Mouse (Mus musculus) megakaryocyte, embryonic 14.5 days (primary cell): ENCODE data around the gene Pla2g4e.

Experiments used
- FLI1 ChIP-seq: IDR thresholded peaks from 2 replicates; pipeline ENCODE4 v1.6.1; 2012; ENCODE audit warnings: low read length, inconsistent platforms, mixed read lengths
- GATA1 ChIP-seq: IDR thresholded peaks from 3 replicates; pipeline ENCODE4 v1.6.1; 2012; ENCODE audit warnings: mixed read lengths, low read length, inconsistent platforms, borderline replicate concordance

DNA sequence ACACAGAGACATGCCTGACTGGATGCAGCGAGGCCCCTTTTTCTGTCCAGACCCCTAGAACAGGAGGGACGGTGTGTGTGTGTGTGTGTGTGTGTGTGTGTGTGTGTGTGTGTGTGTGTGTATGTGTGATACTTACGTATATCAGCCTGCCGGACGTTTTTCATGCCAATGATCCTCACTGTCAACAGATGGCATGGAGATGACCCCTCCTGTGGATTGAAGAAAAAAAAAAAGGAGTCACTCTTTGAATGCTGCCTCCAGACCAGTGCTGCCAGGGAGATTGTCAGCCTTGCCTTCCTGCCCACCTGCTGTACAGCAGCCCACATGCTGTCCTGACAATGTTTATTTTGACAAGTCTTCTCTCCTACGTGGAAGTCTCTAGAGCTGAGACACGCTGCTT, 45.1 kb downstream of the Pla2g4e start:
- TF ChIP-seq GATA1: no peak
- no peak for TF ChIP-seq FLI1
